Mouse (Mus musculus) retina, embryonic 14.5 days (tissue): ENCODE results near the gene Btbd9.

Source experiments
- DNase-seq: peaks from one replicate; pipeline ENCODE4 v3.0.0-alpha.2; 2015; ENCODE audit warnings: low spot score

Btbd9 gene

GRCm38 (mm10) chr17:30481341-30481740 lies 94.9 kb downstream of the Btbd9 start:
- no peak for DNase-seq

GRCm38 (mm10) chr17:30480381-30480780 lies 95.9 kb downstream of the Btbd9 start:
- no peak for DNase-seq

GRCm38 (mm10) chr17:30478181-30478580 lies 98.1 kb downstream of the Btbd9 start:
- no peak for DNase-seq

- DNase-seq, result no peak
These were observed 101.7 kb downstream of the Btbd9 start for GRCm38 (mm10) chr17:30474561-30474960.

GRCm38 (mm10) chr17:30472776-30473175 lies 103.5 kb downstream of the Btbd9 start:
- DNase-seq, result no peak

DNA sequence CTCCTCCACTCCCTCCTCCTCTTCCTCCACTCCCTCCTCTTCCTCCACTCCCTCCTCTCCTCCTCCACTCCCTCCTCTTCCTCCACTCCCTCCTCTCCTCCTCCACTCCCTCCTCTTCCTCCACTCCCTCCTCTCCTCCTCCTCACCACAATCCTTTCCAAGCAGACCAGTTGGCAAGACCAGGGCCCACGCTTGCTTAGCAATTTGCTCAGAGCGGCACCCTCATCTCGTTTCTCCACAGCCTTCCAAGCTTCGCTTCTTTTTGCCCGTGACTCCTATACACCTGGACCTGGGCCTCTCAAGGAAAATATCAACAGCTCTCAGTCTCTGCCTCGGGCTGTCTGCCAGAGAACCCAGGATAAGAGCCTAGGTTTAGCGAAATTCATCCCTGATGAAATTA lies 104.8 kb downstream of the Btbd9 start:
- DNase-seq, result no peak

DNA sequence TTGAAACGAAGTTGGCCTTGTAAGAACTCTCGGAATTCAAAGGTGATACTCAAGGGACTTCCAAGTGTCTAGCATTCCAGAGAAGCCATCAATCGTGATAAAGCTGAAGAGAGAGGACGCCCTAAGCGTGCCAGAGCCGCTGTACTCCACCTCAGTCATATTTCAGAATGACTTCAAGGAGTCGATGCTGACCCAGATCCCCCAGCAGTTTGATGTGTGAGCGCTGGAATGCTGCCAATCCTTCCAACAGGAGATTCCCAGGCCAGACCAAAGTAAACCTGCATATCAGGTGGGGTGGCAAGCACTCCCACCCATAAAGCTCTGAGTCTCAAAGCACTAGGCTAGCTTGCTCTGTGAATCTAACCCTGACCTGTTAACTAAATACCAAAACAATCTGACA lies 105.5 kb downstream of the Btbd9 start:
- peak; percentile 49 for DNase-seq

DNA sequence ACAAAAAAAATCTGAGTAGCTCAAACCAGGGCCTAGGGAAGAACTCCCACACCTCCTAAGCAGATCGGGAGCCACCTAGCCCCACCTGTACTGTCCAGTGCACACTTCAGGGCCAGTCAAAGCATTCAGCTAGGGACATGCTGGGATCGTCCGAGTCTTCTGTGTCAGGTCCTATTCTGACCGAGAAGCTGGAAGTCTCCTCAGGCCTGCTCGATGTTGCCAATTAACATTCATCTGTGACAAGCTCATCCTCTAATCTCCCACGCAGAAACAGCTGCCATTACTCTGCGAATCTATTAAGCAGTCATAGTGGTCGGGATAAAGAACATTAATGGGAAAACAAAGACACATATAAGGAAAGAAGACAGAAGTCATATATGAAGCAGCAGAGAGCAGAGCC lies 106.0 kb downstream of the Btbd9 start:
- DNase-seq, result peak; percentile 53

DNA sequence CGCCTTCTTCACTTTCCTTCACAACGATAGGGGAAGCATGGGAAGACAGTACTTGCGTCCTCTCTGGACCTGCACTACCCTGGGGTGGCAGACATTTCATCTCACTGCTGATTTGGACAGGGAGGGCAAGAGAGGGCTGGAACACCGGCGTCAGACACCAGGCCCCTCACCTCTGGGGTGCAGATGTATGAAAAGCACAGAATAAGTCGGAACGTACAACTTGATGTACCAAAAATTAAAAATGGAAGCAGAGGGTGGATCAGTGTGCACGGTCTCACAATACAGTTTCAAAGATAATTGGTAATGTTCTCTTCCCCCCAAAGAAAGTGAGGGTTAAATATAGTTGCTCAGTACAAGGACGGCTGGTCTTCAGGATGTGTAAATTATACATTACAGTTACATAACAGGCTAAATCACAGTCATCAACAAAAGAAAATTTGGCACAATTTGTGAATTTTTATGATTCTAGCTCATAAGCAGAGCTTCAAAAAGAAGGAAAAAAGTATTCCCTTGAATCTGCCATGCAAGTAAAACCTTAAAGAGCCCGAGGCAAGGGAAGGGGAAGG lies 106.7 kb downstream of the Btbd9 start:
- DNase-seq, result no peak

DNA sequence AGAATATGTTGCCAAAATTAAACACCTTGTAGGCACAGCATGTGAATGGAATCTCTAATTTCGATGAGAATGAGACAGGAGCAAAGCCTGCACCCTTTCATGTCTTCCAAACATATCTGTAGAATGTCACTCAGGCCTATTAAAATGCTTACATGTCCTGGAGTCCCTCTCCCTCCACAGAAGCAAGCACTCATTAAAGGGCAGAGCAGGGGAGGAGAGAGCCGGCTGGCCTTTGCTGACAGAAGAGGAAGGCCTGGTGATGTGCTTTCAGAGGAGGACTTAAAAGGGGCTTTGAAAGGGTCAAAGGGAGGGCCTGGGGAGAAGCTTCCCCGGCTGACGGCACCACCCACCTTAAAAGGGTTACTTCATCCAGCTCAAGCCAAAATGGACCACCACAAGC lies 107.9 kb downstream of the Btbd9 start:
- peak; percentile 45 for DNase-seq

GRCm38 (mm10) chr17:30467566-30468213 lies 108.6 kb downstream of the Btbd9 start:
- DNase-seq, result peak; percentile 64

DNA sequence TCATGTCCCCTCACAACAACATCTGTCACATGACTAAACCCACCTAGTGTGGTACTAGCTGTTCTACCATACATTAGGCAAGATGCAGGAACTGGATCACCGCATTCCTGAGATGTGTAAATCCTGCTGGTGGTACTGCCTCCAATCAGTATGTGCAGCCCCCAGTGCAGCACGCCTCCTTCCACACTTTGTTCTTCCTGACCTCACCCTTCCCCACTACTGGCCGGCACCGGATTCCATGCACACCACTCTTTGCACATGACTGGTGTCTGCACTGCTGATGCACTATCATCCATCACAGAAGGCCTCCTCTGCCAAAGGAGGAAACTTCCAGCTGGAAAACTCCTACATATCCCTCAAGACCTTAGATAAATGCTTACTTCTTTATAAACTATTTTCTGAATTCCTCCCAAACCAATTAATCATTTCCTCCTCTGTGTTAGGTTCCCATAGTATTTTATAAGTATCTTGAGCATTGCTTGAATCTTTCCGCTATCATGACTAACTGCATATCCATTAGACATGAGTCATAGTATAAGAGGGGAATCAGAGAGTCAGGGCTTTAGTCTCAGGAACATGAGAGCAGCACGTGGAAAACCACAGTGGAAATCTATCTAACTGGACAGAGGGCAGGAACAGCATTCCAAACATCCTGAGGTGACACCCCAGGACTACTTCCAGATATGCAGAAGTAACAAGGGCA lies 111.1 kb downstream of the Btbd9 start:
- no peak for DNase-seq

GRCm38 (mm10) chr17:30464240-30464745 lies 112.0 kb downstream of the Btbd9 start:
- no peak for DNase-seq

DNA sequence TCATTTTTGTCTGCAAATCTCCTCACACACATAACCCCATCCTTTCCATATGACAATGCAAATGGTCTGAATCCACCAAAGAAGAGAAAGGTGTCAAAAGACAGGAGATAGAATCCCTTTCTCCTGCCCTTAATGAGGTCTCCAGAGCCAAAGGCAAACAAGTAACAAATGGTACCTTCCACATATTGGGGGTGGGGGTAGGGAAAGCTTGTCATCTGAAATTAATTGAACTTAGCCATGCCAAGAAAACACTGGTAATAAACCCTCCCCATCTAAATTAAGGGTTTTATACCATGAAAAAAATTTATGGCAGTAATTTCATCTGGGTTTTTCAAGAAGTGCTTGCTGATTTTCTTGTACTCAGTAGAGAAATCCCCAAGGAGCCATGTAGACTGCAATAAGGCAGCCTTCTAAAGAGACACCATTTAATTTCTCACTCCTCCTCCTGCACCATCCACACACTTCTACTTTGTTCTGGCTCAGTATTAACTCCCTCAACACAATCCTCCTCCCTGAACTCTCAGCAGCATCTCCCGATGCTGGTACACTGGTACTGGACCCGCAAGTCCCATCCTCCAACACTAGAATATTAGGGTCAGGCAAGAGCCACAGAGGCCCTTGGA lies 115.5 kb downstream of the Btbd9 start:
- DNase-seq, result no peak

GRCm38 (mm10) chr17:30459706-30460105 lies 116.6 kb downstream of the Btbd9 start:
- DNase-seq, result no peak

DNA sequence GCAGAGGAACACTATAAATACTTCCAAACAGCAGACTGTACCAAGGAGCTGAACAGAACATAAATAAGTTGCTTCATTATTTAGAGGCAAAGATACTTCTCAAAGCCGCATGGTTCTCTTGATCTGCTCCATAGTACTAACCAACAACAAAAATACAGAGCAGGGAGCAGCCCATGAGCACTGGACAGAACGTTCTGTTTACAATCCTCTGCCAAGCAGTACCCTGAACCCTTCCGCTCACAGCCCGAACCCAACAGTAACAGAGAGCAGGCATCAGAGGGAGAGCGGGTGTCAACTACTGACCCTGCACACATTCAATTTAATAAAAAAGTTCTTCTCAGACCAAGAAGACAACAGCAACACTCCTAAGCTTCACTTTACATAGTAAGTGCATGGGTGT lies 117.4 kb downstream of the Btbd9 start:
- no peak for DNase-seq

GRCm38 (mm10) chr17:30458301-30458700 lies 118.0 kb downstream of the Btbd9 start:
- DNase-seq, result no peak

- DNase-seq, result no peak
These were observed 118.8 kb downstream of the Btbd9 start for GRCm38 (mm10) chr17:30457486-30457885.

DNA sequence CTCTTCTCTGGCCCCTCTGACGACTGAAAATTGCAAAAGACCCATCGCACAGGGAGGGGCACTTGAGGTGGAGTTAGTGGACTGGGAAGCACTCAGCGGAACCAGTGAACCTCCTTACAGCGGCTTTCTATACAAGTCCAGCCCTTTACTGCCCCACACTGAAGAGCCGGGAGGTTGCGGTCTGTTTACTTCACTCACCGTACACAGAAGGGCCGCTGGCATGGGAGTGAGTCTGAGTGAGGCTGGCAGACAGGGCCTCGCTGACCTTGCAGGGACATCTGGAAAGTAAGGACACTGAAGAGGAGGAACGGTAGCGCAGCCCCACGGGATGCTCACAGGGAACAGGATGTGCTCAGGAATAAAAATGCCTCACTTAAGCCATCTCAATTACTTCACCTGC lies 120.0 kb downstream of the Btbd9 start:
- no peak for DNase-seq

- DNase-seq, result peak; percentile 80
These were observed 121.4 kb downstream of the Btbd9 start for GRCm38 (mm10) chr17:30454862-30455243.

GRCm38 (mm10) chr17:30454155-30454861 lies 122.0 kb downstream of the Btbd9 start:
- DNase-seq, result no peak

- no peak for DNase-seq
These were observed 123.0 kb downstream of the Btbd9 start for GRCm38 (mm10) chr17:30453272-30453671.
